Mouse (Mus musculus) brown adipose tissue, adult 24 weeks (tissue): ENCODE measurements around the gene Optc. TPM values are rescaled to one million over a fixed set of nuclear protein-coding genes. Genes with fewer than 3 reads are reported as not detected.

Experiments
- H3K27ac ChIP-seq: fragments of 200-500 bp; replicated peaks from 2 replicates; pipeline ENCODE4 v1.5.1; 2012; ENCODE audit warnings: low read depth, mild to moderate bottlenecking, low read length
- H3K4me1 ChIP-seq: fragments of 200-500 bp; 2 replicates; pipeline ENCODE4 v1.6.1; 2012; ENCODE audit warnings: low read length, mixed read lengths; ENCODE audit not compliant: control insufficient read depth, insufficient read depth, insufficient read length
- H3K4me3 ChIP-seq: fragments of 200-500 bp; 2 replicates; pipeline ENCODE4 v1.5.1; 2012; ENCODE audit warnings: low read depth, mild to moderate bottlenecking, low read length, moderate library complexity; ENCODE audit not compliant: insufficient read depth
- polyA plus RNA-seq: library from polyadenylated mRNA; stranded (reverse); fragments of >200 nt; gene quantifications from 2 replicates; pipeline ENCODE4 v1.2.4, GENCODE M21; 2012; ENCODE audit not compliant: missing spikeins, insufficient read depth, insufficient read length

Gene Optc
- polyA plus RNA-seq, 1 experiment, result not detected

DNA sequence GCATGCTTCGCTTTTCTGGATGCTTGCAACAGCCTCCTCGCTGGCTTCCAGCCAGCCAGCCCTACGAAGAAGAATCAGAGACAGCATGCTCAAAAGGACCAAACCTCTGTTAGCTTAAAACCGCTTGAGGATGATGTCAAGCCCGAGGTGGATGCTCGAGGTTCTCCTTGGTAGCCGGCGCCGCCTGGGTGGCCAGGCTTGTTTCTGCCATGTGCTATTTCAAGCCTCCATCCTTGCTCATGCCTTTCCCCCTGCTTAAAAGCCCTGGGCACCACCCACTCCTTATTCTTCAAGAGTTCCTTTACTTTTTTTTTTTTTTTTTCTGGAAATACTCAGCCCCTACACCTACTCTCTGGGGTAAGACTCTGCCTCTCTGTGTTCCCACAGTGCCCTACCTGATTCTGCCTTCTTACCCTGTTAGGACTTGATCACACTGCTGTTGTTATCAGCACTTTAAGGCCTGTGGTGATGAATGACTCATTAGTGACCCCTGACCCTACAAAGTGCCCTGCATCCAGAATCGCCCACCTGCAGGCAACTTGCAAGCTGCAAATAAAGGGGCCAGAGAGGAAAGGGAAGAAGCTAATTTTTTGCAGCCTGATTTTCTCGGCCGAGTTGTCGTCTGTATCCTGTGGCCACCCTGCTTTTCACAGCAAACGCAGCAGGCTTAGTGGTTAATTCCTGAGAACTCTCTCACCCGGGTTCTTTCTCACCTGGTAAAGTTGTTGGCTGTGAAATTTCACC lies 52.4 kb downstream of the Optc start:
- Histone ChIP-seq H3K27ac (no peak overlapping the region), H3K4me3 (peak overlapping the region; percentile 34; the same call in 1 of the 2 replicates)

DNA sequence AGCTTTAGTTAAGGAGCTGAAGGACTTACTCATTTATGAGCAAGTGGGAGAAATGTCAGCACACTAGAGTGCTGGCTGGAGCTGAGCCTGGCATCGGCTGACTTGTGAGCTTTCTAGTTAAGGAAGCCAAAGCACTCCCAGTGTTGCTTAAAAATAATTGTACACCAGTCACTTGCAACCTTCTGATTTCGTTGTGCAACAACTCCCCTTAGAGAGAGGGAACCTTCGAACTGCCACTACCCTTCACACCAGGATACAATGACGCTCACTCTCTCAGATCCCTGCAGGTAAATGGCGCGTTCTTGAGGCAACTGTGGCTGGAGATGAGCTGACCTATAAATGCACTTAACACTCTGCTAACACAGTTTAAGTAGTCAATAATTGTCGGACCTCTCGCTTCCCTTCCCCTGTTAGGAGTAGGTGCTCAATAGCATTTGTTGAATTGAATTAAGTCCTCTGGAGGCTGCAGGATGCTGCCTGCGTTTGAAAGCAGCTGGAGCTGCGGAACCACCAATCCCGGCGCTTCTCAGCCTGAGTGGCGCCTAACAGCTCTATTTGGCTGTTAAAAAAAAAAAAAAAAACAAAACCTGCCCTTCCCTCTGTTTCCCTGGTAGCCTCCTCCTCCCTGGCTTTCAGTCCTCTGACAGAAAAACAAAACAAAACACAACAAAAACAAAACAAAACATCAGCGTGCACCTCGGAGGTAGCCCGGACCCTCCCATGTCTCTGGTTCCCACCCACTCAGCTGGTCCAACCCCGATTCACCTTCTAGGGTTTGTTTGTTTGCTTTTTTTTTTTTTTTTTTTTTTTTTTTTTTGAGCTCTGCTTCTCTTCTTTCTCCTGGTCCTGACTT lies 53.2 kb downstream of the Optc start:
- Histone ChIP-seq H3K4me3 (peak overlapping the region; percentile 34; the same call in 1 of the 2 replicates), H3K4me1 (no peaks in the 10 kb centered on the region), H3K27ac (no peak overlapping the region)

More for the DNA sequence above, 52.4 kb downstream of the Optc start:
- H3K4me1 ChIP-seq, result no peaks in the 10 kb centered on the region

Other genes starting within 250 kb of the Optc start
- 0.79 and 1.2 TPM in 2 replicates for gene Zbed6, start 247.1 kb downstream of the Optc start, polyA plus RNA-seq
- 4.6 and 5.4 TPM in 2 replicates for gene Gm38394, start 246.7 kb downstream of the Optc start, polyA plus RNA-seq
- not detected in 2 replicates for gene Lax1, start 217.9 kb downstream of the Optc start, polyA plus RNA-seq
- gene Atp2b4, start 107.0 kb downstream of the Optc start, polyA plus RNA-seq, result 7.3 and 9.6 TPM in 2 replicates
- 237 and 366 TPM in 2 replicates for gene Prelp, start 13.4 kb upstream of the Optc start, polyA plus RNA-seq
- gene Fmod, start 129.3 kb upstream of the Optc start, polyA plus RNA-seq, result 0.38 and 0.55 TPM in 2 replicates
- gene Btg2, start 171.1 kb upstream of the Optc start, polyA plus RNA-seq, result 16.6 and 53.4 TPM in 2 replicates
- gene Chit1, start 203.2 kb upstream of the Optc start, polyA plus RNA-seq, result not detected in 2 replicates